Mouse (Mus musculus): Measurements from ENCODE around the gene Rexo2.

GRCm38 (mm10) chr9:48510134-48510533 is 29.7 kb upstream of the Rexo2 start:
- TF ChIP-seq POLR2A (IDR thresholded peaks at IDR 0.05; ENCODE audit: borderline replicate concordance, insufficient read depth, low read length) (no peak), CTCF (IDR thresholded peaks at IDR 0.05; ENCODE audit: borderline replicate concordance, insufficient read depth, low read depth, low read length) (no peak)
